Mouse (Mus musculus) cerebral cortex, adult 2 months (tissue): ENCODE results near the gene Gtpbp1.

Experiments
- WGBS: fragments of 180-500 bp; shearing (Covaris S2); methylation state at CpG from one replicate; pipeline ENCODE4 v1.1.7; 2018; 5-methylcytosine and 5-hydroxymethylcytosine counted together

The Gtpbp1 gene

GRCm38 (mm10) chr15:79753873-79754272, 63.2 kb downstream of the Gtpbp1 start:
- 47% methylated on average over 4 of the region's 4 CpGs for WGBS

DNA sequence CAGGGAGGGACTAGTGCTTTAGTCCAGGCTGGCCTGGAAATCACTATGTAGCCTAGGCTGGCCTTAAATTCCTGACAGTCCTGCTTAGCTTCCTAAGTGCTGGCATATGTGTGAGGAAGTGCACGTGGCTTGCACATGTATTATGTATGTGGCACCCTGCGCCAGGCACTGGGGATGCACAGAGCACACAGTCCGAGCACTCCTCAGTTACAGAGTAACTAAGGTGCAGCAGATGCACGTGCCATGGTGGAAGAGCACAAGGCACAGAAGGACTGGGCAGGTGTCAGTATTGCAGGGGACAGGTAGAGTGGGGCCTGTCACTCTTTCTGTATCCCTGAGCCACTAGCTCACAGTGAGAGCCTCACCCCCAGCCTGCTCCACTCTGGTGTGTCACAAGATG, 64.5 kb downstream of the Gtpbp1 start:
- 73% methylated on average over 4 of the region's 4 CpGs for WGBS

DNA sequence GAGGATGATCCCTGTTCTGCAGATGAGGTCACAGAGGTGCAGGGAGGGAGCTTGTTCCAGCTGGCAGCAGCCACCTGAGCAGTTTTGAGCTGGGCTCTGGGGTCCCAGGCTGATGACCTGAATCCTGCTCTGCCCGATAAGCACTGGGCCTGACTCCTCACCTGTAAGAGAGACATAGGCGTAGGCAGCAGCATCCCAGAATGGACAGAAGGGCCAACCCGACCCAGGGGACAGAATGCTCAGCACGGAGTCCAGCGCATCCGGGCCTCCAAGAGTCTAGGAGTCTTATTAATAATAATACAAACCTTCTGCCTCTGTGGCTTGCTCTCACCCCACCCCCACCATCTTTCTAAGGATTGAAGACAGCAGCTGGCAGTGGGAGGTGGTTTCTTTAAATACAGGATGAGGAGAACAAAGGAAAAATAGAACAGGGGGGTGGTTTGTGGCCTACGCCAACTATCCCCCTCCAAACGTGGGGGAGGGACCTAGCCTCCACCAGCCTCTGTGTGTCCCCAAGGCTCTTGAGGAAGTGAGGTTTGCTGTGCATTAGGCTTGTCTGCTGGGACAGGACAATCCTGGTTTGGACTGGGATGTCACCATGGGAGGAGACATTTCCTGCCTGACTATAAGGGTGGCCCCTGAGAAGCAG, 65.5 kb downstream of the Gtpbp1 start:
- 47% methylated on average over 8 of the region's 8 CpGs for WGBS

DNA sequence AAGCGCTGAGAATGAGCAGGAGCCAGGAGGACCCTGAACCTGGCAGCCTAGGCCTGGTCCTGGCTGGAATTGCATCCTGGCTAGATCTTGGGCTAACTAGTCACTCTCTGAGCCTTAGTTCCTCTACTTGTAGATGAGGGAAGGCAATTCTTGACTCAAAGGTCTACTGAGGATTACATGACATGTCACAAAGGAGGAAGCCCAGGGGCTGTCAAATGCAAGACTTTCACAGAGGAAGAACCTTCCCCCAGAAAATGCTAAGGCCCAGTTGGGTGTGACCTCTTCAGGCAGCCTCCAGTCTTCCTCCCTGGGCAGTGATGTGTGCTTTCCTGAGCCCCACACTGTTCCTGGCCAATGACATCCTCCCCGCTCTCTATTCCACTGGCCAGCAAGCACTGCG, 66.5 kb downstream of the Gtpbp1 start:
- 96% methylated on average over 3 of the region's 3 CpGs for whole genome bisulfite sequencing

DNA sequence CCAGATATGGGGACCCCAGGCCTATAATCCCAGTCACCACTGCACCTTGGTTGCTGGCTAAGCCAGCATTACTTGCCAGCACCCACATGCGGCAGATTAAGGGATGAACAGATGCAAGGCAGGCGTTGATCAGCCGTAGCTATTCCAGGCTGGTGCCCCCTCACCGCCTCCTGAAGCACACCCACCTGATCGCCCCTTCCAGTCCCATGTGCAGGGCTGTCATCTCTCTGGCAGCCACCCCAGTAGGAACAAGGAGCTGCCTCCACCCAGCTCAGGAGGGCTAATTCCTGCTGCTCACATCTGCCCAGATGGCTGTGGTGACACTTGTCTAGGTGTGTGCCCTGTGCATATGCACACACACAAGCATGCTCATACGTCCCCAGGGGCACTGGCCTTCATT, 70.3 kb downstream of the Gtpbp1 start:
- 61% methylated on average over 6 of the region's 6 CpGs for WGBS

- 90% methylated on average over 9 of the region's 9 CpGs for WGBS
Measured at GRCm38 (mm10) chr15:79763001-79763400, 72.4 kb downstream of the Gtpbp1 start.

DNA sequence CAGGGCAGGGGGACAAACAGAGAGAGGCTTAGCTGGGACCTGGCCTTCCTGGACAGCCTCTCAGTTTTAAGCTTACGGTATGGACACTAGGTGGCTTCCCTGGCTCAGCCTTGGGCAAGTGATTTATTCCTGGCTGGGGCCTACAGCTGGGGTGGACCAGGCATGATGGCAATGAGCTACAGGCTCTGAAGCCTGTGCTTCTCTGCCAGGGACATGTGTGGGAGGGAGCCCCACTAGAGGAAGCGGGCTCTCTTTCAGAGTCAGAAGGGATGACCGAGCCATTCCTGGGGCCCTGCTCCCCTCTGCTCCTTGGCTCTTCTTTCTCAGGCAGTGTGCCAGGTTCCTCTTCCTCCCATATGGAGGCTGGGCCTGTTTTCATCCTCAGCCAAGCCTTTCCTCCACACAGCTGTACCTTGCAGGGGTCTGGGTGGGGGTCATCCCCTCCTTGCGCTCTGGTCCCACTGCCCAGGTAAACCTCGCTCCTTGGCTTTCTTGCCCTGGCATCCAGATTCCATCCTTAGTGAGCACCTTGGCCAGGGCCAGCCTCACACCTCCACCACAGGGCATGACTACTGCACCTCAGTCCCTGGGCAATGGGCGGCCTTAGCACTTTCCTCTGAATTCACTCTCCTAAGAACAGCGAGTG, 73.1 kb downstream of the Gtpbp1 start:
- WGBS = 73% methylated on average over 7 of the region's 7 CpGs

DNA sequence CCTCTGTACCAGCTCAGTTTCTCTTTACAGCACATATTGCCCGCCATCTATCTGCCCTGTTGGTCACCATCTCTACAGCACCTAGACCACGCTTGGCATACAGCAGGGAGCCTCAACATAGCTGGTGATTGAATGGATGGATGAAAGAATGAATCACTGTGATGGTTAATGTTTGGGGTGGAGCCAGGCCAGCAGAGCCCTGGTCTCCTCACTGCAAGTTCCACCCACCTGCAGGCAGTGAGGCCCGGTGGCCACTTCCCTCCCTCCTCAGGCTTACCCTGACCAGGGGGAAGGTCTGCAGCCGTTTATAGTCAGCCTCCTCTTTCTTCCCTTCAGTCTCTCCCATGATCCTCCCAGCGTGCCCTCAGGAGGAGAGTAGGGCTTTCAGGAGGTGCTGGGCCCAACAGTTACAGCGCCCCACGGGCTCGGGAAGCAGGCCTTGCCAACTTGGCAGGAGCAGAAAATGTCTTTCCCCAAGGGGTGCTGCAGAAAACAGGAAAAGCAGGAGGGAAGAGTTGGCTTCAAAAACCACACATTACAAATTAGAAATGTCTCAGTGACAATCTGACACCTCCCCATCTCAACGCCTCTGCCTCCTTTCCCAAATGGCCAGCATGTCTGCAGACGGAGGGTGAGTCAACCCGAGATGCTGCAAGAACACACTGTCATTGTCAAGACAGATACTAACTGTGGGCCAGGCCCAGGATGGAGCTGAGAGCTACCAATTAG, 74.1 kb downstream of the Gtpbp1 start:
- WGBS = 37% methylated on average over 11 of the region's 11 CpGs

- 64% methylated on average over 2 of the region's 2 CpGs for WGBS
Measured at GRCm38 (mm10) chr15:79765361-79765760, 74.7 kb downstream of the Gtpbp1 start.

GRCm38 (mm10) chr15:79766168-79766567, 75.5 kb downstream of the Gtpbp1 start:
- 57% methylated on average over 10 of the region's 10 CpGs for WGBS

DNA sequence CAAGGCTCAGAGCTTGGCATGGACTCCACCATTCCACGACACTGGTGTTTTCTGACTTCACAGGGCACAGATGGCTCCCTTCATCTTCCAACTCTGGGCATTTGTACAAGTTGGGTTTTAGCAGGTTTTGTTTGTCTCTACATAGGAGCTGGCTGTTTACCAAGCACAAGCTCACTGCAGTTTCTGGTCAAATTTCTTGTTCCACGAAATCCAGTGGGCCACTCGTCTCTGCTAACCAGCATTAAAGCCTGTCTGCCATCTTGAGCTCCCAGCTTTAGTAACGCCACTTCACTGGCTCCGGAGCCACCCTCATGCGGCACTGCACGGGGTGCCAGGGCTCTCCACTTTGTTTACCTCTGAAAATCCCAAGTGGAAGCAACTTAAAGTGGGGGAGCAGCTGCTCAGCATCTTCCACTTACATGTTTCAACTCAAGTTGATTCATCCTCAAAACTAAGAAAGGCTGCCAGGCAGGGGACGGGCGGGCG, 76.0 kb downstream of the Gtpbp1 start:
- WGBS = 45% methylated on average over 10 of the region's 10 CpGs

GRCm38 (mm10) chr15:79767327-79767961, 76.8 kb downstream of the Gtpbp1 start:
- 54% methylated on average over 16 of the region's 16 CpGs for WGBS

GRCm38 (mm10) chr15:79768302-79768701, 77.7 kb downstream of the Gtpbp1 start:
- 61% methylated on average over 6 of the region's 6 CpGs for WGBS

- WGBS = 36% methylated on average over 21 of the region's 21 CpGs
Measured at GRCm38 (mm10) chr15:79770629-79771240, 80.1 kb downstream of the Gtpbp1 start.
